Mouse (Mus musculus): Measurements from ENCODE around the gene Gm10401. TPM values are rescaled to one million over a fixed set of nuclear protein-coding genes. Genes with fewer than 3 reads are reported as not detected.
"Not testable (repeated sequence)": the region's sequence is repeated elsewhere in the genome, so short reads cannot be mapped to it uniquely, and the experiment has no call there.

Gene Gm10401
- polyA plus RNA-seq, 1 experiment from 2014 or later, result 13.5 TPM

DNA sequence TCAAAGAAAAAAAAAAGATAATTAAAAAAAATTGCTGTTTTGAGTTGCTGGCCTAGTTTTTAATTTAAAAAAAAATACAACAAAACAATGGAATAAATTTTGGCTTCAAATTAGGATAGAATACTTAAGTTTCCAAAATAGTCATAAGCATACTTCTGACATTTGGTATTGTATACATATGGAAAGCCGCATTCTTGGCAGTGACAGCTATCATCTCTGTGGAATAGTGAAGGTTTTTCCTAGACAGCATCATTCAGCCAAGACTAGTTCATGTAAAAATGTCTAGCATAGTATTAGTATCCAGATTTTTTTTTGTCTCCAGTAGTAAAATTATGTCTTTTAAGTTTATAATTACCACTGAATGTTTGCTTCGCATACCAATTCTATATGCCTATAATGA lies 12.4 kb downstream of the Gm10401 start:
- no peak overlapping the region for H3K9ac ChIP-seq
- 96% methylated on average over 2 of the region's 2 CpGs for WGBS
- H3K36me3 ChIP-seq, result peaks cover 80% of the 10 kb centered on the region
- H3K4me1 ChIP-seq (replicated peaks), result no peaks in the 10 kb centered on the region
- H3K4me3 ChIP-seq, result no peak overlapping the region
- no peak for ATAC-seq (replicated peaks; ENCODE audit: insufficient number of reproducible peaks, insufficient read depth, low FRiP score, low read depth)
- H3K27me3 ChIP-seq, result no peaks in the 10 kb centered on the region
- no peaks in the 10 kb centered on the region for H3K9me3 ChIP-seq (replicated peaks)
- H3K27ac ChIP-seq, result no peak overlapping the region
- H3K4me2 ChIP-seq, result no peak overlapping the region

DNA sequence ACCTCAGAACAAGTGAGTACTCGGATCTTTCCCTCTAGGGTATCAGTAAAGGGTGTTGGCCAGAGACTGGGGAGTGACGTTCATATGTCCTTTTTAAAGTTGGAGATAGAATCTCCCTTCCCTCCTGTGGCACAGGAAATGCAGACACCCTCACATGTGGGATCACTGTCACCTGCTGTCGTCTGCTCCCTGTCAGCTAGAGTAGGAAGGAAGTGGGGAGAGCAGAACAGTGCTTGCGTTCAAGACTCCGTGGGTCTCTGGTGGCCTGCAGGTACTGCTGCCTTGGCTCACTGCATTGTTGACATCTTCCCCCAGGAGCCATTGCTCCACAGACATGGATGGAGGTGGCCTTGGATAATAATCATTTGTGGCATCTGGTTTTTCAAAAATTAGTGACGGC lies 14.6 kb downstream of the Gm10401 start:
- H3K36me3 ChIP-seq, result peaks cover 60% of the 10 kb centered on the region
- ATAC-seq (replicated peaks; ENCODE audit: insufficient number of reproducible peaks, insufficient read depth, low FRiP score, low read depth), result no peak

DNA sequence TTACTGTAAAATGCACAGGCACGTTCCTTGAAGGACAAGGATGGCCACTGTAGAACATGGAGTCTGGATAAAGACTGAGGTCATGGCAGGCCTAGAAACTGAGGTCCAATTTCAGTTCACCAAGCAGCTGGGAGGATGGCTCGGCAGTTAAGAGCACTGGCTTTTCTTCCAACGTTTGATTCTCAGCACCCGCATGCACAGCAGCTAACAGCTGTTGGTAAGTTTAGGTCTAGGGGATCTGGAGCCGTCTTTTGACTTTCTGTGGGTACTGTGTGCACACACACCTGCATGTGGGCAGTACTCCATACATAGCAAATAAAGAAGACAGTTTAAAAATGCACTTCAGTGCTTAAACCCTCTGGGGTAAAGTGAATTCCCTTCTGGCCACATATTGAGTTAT lies 16.5 kb downstream of the Gm10401 start:
- Histone ChIP-seq H3K4me2 (no peak overlapping the region), H3K27me3 (no peaks in the 10 kb centered on the region), H3K9ac (no peak overlapping the region), H3K4me1 (replicated peaks) (no peaks in the 10 kb centered on the region; the same call in 1 of the 2 replicates), H3K27ac (no peak overlapping the region), H3K36me3 (peaks cover 44% of the 10 kb centered on the region), H3K4me3 (no peak overlapping the region), H3K9me3 (replicated peaks) (no peaks in the 10 kb centered on the region)
- WGBS, result 87% methylated on average over 5 of the region's 5 CpGs
- ATAC-seq (replicated peaks; ENCODE audit: insufficient number of reproducible peaks, insufficient read depth, low FRiP score, low read depth), result no peak

More for the DNA sequence above, 14.6 kb downstream of the Gm10401 start:
- H3K27ac ChIP-seq, result no peak overlapping the region
- H3K4me3 ChIP-seq, result no peak overlapping the region
- 70% methylated on average over 6 of the region's 6 CpGs for WGBS
- no peaks in the 10 kb centered on the region for H3K4me1 ChIP-seq (replicated peaks)
- no peak overlapping the region for H3K9ac ChIP-seq
- no peaks in the 10 kb centered on the region for H3K9me3 ChIP-seq (replicated peaks)
- no peaks in the 10 kb centered on the region for H3K27me3 ChIP-seq
- no peak overlapping the region for H3K4me2 ChIP-seq

DNA sequence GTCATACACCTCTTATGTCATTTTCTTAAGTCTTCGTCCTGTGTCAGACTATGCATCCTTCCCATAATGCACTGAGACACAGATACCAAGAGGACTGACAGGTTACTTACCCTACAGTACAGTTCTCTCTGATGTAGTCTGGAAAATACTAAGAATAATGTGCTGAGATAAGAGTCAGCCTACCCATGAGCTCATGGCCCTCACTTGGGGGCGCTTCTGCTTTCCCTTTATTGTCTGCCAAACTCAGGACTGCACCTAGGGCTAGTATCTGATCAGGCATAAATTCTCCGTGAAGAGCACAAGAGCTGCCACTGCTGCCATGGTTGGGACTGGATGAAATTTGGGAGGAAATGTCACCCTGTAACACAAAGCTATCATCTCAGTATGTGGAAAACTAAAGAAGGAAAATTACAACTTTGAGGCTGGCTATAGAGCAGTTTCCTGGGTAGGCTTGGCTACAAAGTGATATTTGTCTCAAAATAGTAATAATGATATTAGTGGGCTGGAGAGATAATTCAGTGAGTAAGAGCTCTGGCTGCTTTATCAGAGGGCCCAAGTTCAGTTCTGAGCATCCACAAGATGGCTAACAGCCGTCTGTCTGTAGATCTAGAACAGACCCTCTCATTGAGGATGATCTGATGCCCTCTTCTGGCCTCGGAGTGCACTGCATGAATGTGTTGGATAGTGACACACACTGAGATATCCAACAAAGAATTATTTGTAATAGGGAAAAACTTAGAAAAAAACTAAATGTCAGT lies 21.8 kb downstream of the Gm10401 start:
- Histone ChIP-seq H3K27me3 (no peaks in the 10 kb centered on the region), H3K4me3 (no peak overlapping the region), H3K4me1 (replicated peaks) (peaks cover 17% of the 10 kb centered on the region), H3K9me3 (replicated peaks) (no peaks in the 10 kb centered on the region), H3K9ac (no peak overlapping the region), H3K36me3 (peaks cover 13% of the 10 kb centered on the region; the same call in 1 of the 2 replicates), H3K4me2 (no peak overlapping the region), H3K27ac (no peak overlapping the region)
- ATAC-seq (replicated peaks; ENCODE audit: insufficient number of reproducible peaks, insufficient read depth, low FRiP score, low read depth), result no peak
- WGBS, result 45% methylated on average over 5 of the region's 5 CpGs

DNA sequence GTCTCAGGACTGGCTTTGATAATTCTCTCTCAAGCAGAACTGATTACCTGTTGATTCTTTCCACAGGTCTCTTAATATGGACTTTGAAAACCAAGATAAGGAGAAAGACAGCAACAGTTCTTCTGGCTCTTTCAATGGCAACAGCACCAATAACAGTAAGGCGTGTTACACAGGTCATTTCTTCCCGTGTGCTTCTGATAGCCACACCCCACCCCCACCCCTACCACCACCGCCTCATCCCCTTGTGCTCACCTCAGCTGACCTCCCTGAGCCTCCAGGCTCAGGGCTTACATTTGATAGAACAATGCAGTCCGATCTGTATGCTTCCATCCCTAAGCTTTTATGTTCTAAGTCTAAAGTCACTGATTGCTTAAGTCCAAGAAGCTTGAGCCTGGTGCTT lies 23.3 kb downstream of the Gm10401 start:
- WGBS, result 70% methylated on average over 4 of the region's 4 CpGs
- peaks cover 13% of the 10 kb centered on the region; the same call in 1 of the 2 replicates for H3K36me3 ChIP-seq
- no peak overlapping the region for H3K4me2 ChIP-seq
- no peak overlapping the region for H3K4me3 ChIP-seq
- H3K9me3 ChIP-seq (replicated peaks), result no peaks in the 10 kb centered on the region
- H3K4me1 ChIP-seq (replicated peaks), result peaks cover 24% of the 10 kb centered on the region
- H3K9ac ChIP-seq, result no peak overlapping the region
- no peak for ATAC-seq (replicated peaks; ENCODE audit: insufficient number of reproducible peaks, insufficient read depth, low FRiP score, low read depth)
- H3K27me3 ChIP-seq, result no peaks in the 10 kb centered on the region
- H3K27ac ChIP-seq, result no peak overlapping the region

DNA sequence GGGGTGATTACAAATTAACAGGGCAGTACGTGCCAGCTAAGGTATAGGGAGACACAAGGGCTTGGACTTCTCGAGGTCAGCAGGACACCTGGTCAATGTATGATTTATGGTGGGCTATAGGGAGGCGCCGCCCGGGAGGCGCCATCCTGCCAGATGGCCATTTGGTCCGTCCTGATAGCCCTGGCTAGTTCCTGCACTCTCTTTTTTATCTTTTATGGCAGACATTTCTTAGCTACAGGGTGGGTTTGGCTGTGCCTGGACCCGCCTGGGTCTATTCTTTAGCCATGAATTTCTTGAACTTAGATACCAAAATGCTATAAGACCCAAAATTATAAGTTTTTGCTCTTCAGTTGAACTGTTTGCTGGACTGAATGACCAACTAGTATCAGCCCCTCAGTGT lies 24.8 kb downstream of the Gm10401 start:
- not testable (repeated sequence) for ATAC-seq (replicated peaks; ENCODE audit: insufficient number of reproducible peaks, insufficient read depth, low FRiP score, low read depth); H3K4me3 ChIP-seq; H3K27ac ChIP-seq; H3K9me3 ChIP-seq (replicated peaks); H3K4me2 ChIP-seq; H3K27me3 ChIP-seq; H3K9ac ChIP-seq
- 82% methylated on average over 8 of the region's 8 CpGs for WGBS
- Histone ChIP-seq H3K36me3 (peaks cover 13% of the 10 kb centered on the region; the same call in 1 of the 2 replicates), H3K4me1 (replicated peaks) (peaks cover 33% of the 10 kb centered on the region)

DNA sequence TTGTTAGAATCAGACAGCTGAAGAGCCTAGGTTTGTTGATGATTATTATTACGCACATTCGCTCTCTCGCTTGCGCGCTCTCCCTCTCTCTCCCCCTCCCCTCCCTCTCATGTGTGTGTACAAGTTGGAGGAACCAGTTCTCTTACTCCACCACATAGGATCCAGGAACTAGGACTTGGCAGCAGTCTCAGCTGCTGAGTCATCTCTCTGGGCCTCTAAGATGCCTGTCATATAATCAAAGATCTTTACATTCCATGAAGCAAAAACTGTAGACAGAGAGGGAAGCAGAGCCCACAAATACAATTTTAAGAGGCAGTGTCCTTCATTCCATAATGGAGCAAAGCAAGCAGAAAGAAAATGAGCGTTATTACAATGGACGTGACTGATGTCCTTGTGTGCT lies 26.0 kb downstream of the Gm10401 start:
- H3K9me3 ChIP-seq (replicated peaks), result no peaks in the 10 kb centered on the region
- H3K9ac ChIP-seq, result no peak overlapping the region
- H3K4me3 ChIP-seq, result no peak overlapping the region
- peaks cover 43% of the 10 kb centered on the region for H3K4me1 ChIP-seq (replicated peaks)
- no peak overlapping the region for H3K4me2 ChIP-seq
- H3K27ac ChIP-seq, result peak overlapping the region; percentile 29
- H3K27me3 ChIP-seq, result no peaks in the 10 kb centered on the region
- peaks cover 13% of the 10 kb centered on the region; the same call in 1 of the 2 replicates for H3K36me3 ChIP-seq
- ATAC-seq (replicated peaks; ENCODE audit: insufficient number of reproducible peaks, insufficient read depth, low FRiP score, low read depth), result no peak
- WGBS, result 86% methylated on average over 7 of the region's 7 CpGs

DNA sequence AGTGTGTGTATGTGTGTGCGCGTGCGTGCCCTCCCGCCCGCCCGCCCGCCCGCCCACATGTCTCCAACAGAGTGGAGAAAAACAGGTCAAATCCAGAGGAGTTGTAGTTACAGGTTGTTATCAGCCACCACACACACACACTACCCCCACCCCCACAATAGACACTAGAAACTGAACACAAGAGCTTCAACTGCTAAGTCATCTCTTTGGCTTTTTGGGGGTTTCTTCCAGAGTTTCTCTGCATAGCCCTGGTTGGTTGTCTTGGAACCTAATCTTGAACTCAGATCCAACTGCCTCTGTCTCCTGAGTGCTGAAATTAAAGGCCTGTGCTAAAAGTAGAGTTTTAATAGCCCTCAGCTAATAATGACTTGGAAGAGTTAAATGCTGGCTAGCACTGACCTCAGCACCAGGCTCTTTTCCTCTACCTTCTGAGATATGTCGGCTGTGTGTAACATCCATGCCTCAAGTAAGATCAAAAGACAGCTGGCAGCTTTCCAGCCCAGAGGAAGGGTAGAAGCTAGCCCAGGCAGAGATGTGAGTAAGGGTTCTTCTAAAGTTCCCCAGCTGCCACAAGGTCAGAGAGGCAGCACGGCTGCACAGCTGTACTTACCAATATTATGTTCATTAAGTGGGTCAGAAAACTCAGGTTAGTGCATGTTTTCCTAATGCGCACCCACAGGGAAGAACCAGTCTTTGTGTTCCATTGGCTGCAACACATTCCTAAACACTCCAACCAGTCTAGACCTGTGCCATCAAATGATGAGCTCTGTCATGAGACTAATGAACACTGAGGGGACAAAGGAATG lies 26.8 kb downstream of the Gm10401 start:
- Histone ChIP-seq H3K9ac (no peak overlapping the region), H3K36me3 (peaks cover 13% of the 10 kb centered on the region; the same call in 1 of the 2 replicates), H3K27me3 (no peaks in the 10 kb centered on the region), H3K4me3 (no peak overlapping the region), H3K4me1 (replicated peaks) (peaks cover 48% of the 10 kb centered on the region), H3K27ac (peak overlapping the region; percentile 29; the same call in 1 of the 2 replicates), H3K4me2 (no peak overlapping the region), H3K9me3 (replicated peaks) (no peaks in the 10 kb centered on the region)
- WGBS, result 75% methylated on average over 11 of the region's 11 CpGs
- ATAC-seq (replicated peaks; ENCODE audit: insufficient number of reproducible peaks, insufficient read depth, low FRiP score, low read depth), result 0 out of 2 replicates have a peak, but pooled peaks have one; percentile 21

DNA sequence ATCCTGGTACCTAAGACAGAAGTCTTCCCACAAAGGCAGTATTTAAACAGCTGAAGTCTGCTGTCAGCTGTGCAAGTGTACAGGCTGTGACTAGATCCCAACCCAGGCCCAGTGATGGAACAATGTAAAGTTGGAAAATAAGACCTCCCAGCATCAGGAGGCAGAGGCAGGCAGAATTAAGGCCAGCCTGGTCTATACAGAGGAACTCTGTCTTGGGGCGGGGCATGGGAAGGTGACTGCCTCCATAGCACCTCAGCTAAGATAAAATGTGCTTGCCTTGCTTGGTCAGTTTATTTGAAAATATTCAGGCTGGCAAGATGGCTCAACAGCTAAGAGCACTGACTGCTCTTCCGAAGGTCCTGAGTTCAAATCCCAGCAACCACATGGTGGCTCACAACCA lies 27.6 kb downstream of the Gm10401 start:
- Histone ChIP-seq H3K4me1 (replicated peaks) (peaks cover 53% of the 10 kb centered on the region), H3K36me3 (peaks cover 7% of the 10 kb centered on the region; the same call in 1 of the 2 replicates), H3K9me3 (replicated peaks) (no peaks in the 10 kb centered on the region), H3K27ac (no peak overlapping the region), H3K4me3 (no peak overlapping the region), H3K27me3 (no peaks in the 10 kb centered on the region), H3K4me2 (no peak overlapping the region), H3K9ac (no peak overlapping the region)
- WGBS, result 100% methylated on average over 2 of the region's 2 CpGs
- no peak for ATAC-seq (replicated peaks; ENCODE audit: insufficient number of reproducible peaks, insufficient read depth, low FRiP score, low read depth)

DNA sequence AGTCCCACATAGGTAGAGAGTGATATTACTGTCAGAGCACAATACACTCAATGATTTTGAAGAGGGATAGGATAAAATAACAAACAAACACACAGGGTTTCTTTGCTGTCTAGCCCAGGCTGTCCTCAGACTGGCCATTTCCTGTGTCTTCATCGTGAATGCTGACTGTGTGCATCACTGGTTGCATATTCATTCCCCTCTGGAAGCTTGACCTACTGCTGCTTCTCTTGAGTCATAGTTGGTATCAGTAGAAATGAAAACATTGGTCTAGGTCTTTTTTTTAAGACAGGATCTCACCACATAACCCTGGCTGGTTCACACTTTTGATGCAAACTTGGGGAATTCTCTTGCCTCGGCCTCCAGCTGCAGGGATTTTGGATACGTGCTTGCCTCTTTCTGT lies 28.5 kb downstream of the Gm10401 start:
- Histone ChIP-seq H3K4me2 (no peak overlapping the region), H3K27ac (no peak overlapping the region), H3K9me3 (replicated peaks) (no peaks in the 10 kb centered on the region), H3K4me1 (replicated peaks) (peaks cover 59% of the 10 kb centered on the region), H3K9ac (no peak overlapping the region), H3K27me3 (no peaks in the 10 kb centered on the region), H3K4me3 (no peak overlapping the region), H3K36me3 (no peaks in the 10 kb centered on the region)
- WGBS, result 69% methylated on average over 3 of the region's 3 CpGs
- ATAC-seq (replicated peaks; ENCODE audit: insufficient number of reproducible peaks, insufficient read depth, low FRiP score, low read depth), result no peak

DNA sequence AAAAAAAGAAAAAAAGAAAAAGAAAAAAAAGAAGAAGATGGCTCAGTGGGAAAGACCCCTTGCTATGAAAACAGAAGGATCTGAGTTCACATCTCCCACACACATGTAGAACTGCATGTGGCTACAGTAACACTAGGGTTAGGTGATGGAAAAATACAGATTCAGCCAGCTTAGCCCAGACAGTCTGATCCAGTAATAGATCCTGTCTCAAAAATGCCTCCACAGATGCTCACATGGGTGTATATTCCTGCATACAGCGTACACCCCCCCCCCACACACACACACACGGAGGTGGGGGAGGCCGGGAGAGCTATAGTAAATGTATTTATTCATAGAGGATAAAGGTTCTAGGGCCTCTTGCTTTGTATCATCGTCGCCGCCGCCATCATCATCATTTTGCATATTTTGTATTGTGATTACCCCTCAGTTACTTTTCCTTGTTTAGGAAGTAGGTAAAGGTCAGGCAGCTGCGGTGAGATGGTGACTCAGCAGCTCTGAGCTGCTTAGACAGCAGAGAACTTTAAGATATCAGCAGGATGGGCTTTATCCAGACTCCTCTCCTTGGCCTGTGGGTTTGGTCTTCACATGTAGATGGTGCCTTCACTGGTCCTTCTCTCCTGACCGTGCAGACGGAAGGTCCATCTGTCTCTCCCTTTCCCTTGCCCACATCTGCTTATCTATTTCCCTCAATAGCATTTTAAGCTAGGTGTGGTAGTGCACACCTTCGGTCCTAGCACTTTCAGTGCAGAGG lies 29.2 kb downstream of the Gm10401 start:
- H3K27ac ChIP-seq, result no peak overlapping the region
- no peak overlapping the region for H3K9ac ChIP-seq
- H3K4me1 ChIP-seq (replicated peaks), result peaks cover 59% of the 10 kb centered on the region
- no peak overlapping the region for H3K4me2 ChIP-seq
- no peaks in the 10 kb centered on the region for H3K9me3 ChIP-seq (replicated peaks)
- no peaks in the 10 kb centered on the region for H3K27me3 ChIP-seq
- 79% methylated on average over 11 of the region's 11 CpGs for WGBS
- no peak for ATAC-seq (replicated peaks; ENCODE audit: insufficient number of reproducible peaks, insufficient read depth, low FRiP score, low read depth)
- H3K4me3 ChIP-seq, result no peak overlapping the region
- no peaks in the 10 kb centered on the region; the same call in 1 of the 2 replicates for H3K36me3 ChIP-seq

Data from heart, embryonic 15.5 days (tissue).